Mouse (Mus musculus): ENCODE measurements around the gene Use1. TPM values are rescaled to one million over a fixed set of nuclear protein-coding genes. Genes with fewer than 3 reads are reported as not detected.

Gene Use1
- polyA plus RNA-seq, 1 experiment from 2014 or later: 91.6 TPM

GRCm38 (mm10) chr8:71380178-71381171 is 13.8 kb downstream of the Use1 start:
- H3K36me3 ChIP-seq: peaks cover 8% of the 10 kb centered on the region
- no peak for ATAC-seq (ENCODE audit: low FRiP score, low read depth)
- no peak overlapping the region for H3K27ac ChIP-seq
- peak overlapping the region; percentile 81 for H3K4me3 ChIP-seq
- 1% methylated on average over 72 of the region's 72 CpGs for WGBS
- H3K9me3 ChIP-seq: no peaks in the 10 kb centered on the region
- no peaks in the 10 kb centered on the region; the same call in 1 of the 2 replicates for H3K27me3 ChIP-seq (replicated peaks)
- peak overlapping the region; percentile 99 for H3K4me2 ChIP-seq (replicated peaks)
- peak overlapping the region; percentile 84 for H3K9ac ChIP-seq
- H3K4me1 ChIP-seq: peaks cover 54% of the 10 kb centered on the region

- Histone ChIP-seq H3K27me3 (replicated peaks) (no peaks in the 10 kb centered on the region; the same call in 1 of the 2 replicates), H3K9ac (peak within 1 kb of the TSS; percentile 84), H3K4me3 (peak within 1 kb of the TSS; percentile 81), H3K27ac (peak within 1 kb of the TSS; percentile 93), H3K4me2 (replicated peaks) (peak within 1 kb of the TSS; percentile 99), H3K36me3 (peaks cover 8% of the 10 kb centered on the region), H3K9me3 (no peaks in the 10 kb centered on the region), H3K4me1 (peaks cover 44% of the 10 kb centered on the region)
- peak; percentile 35; the same call in 1 of the 2 replicates for ATAC-seq (ENCODE audit: low FRiP score, low read depth)
- WGBS: under 1% methylated on average over 75 of the region's 89 CpGs
These were observed 14.8 kb downstream of the Use1 start, which contains the start of gene Nr2f6 for GRCm38 (mm10) chr8:71381421-71381970. TSS of gene Nr2f6 (minus strand) at chr8:71381960.

- peak overlapping the region; percentile 99 for H3K4me2 ChIP-seq (replicated peaks)
- peak; percentile 84 for ATAC-seq (ENCODE audit: low FRiP score, low read depth)
- peaks cover 38% of the 10 kb centered on the region for H3K4me1 ChIP-seq
- H3K9ac ChIP-seq: peak overlapping the region; percentile 84
- WGBS: 2% methylated on average over 80 of the region's 80 CpGs
- peak overlapping the region; percentile 81 for H3K4me3 ChIP-seq
- no peaks in the 10 kb centered on the region for H3K27me3 ChIP-seq (replicated peaks)
- peak overlapping the region; percentile 93 for H3K27ac ChIP-seq
- H3K36me3 ChIP-seq: peaks cover 8% of the 10 kb centered on the region
- no peaks in the 10 kb centered on the region for H3K9me3 ChIP-seq
These were observed 15.6 kb downstream of the Use1 start for GRCm38 (mm10) chr8:71381971-71382961.

GRCm38 (mm10) chr8:71383396-71383795 is 16.7 kb downstream of the Use1 start:
- Histone ChIP-seq H3K36me3 (peaks cover under 1% of the 10 kb centered on the region; the same call in 1 of the 2 replicates), H3K9ac (no peak overlapping the region), H3K4me3 (no peak overlapping the region), H3K4me1 (peaks cover 34% of the 10 kb centered on the region), H3K9me3 (no peaks in the 10 kb centered on the region), H3K27me3 (replicated peaks) (no peaks in the 10 kb centered on the region), H3K27ac (0 out of 2 replicates have a peak overlapping the region, but pooled peaks have one; percentile 93), H3K4me2 (replicated peaks) (no peak overlapping the region)
- WGBS: 10% methylated on average over 12 of the region's 12 CpGs
- ATAC-seq (ENCODE audit: low FRiP score, low read depth): no peak

GRCm38 (mm10) chr8:71383860-71384259 is 17.2 kb downstream of the Use1 start:
- no peak overlapping the region for H3K4me3 ChIP-seq
- no peak for ATAC-seq (ENCODE audit: low FRiP score, low read depth)
- no peak overlapping the region for H3K4me2 ChIP-seq (replicated peaks)
- 60% methylated on average over 3 of the region's 3 CpGs for WGBS
- H3K27me3 ChIP-seq (replicated peaks): no peaks in the 10 kb centered on the region
- no peaks in the 10 kb centered on the region for H3K9me3 ChIP-seq
- no peaks in the 10 kb centered on the region for H3K36me3 ChIP-seq
- no peak overlapping the region for H3K27ac ChIP-seq
- no peak overlapping the region for H3K9ac ChIP-seq
- peaks cover 30% of the 10 kb centered on the region for H3K4me1 ChIP-seq

- Histone ChIP-seq H3K4me3 (no peak overlapping the region), H3K9me3 (no peaks in the 10 kb centered on the region), H3K4me2 (replicated peaks) (no peak overlapping the region), H3K27ac (no peak overlapping the region), H3K4me1 (peaks cover 15% of the 10 kb centered on the region), H3K36me3 (no peaks in the 10 kb centered on the region), H3K27me3 (replicated peaks) (no peaks in the 10 kb centered on the region), H3K9ac (no peak overlapping the region)
- 70% methylated on average over 12 of the region's 12 CpGs for WGBS
- ATAC-seq (ENCODE audit: low FRiP score, low read depth): no peak
These were observed 18.7 kb downstream of the Use1 start for GRCm38 (mm10) chr8:71385212-71385835.

GRCm38 (mm10) chr8:71388267-71388666 is 21.6 kb downstream of the Use1 start:
- Histone ChIP-seq H3K36me3 (no peaks in the 10 kb centered on the region), H3K4me3 (no peak overlapping the region), H3K4me2 (replicated peaks) (no peak overlapping the region), H3K27me3 (replicated peaks) (no peaks in the 10 kb centered on the region), H3K9me3 (no peaks in the 10 kb centered on the region), H3K9ac (no peak overlapping the region), H3K27ac (no peak overlapping the region), H3K4me1 (peaks cover 11% of the 10 kb centered on the region; the same call in 1 of the 2 replicates)
- no peak for ATAC-seq (ENCODE audit: low FRiP score, low read depth)
- 76% methylated on average over 1 of the region's 1 CpGs for WGBS

GRCm38 (mm10) chr8:71391696-71392095 is 25.0 kb downstream of the Use1 start:
- no peak for ATAC-seq (ENCODE audit: low FRiP score, low read depth)
- Histone ChIP-seq H3K4me3 (no peak overlapping the region), H3K4me1 (peaks cover 8% of the 10 kb centered on the region), H3K36me3 (no peaks in the 10 kb centered on the region), H3K27me3 (replicated peaks) (no peaks in the 10 kb centered on the region), H3K9me3 (no peaks in the 10 kb centered on the region), H3K9ac (no peak overlapping the region), H3K4me2 (replicated peaks) (no peak overlapping the region), H3K27ac (no peak overlapping the region)
- WGBS: 86% methylated on average over 2 of the region's 2 CpGs

- no peaks in the 10 kb centered on the region for H3K27me3 ChIP-seq (replicated peaks)
- ATAC-seq (ENCODE audit: low FRiP score, low read depth): no peak
- peaks cover 11% of the 10 kb centered on the region for H3K4me1 ChIP-seq
- H3K27ac ChIP-seq: no peak overlapping the region
- H3K36me3 ChIP-seq: no peaks in the 10 kb centered on the region
- H3K4me3 ChIP-seq: no peak overlapping the region
- no peak overlapping the region for H3K9ac ChIP-seq
- no peak overlapping the region for H3K4me2 ChIP-seq (replicated peaks)
- no peaks in the 10 kb centered on the region for H3K9me3 ChIP-seq
- 77% methylated on average over 5 of the region's 5 CpGs for WGBS
These were observed 25.7 kb downstream of the Use1 start for GRCm38 (mm10) chr8:71392391-71392790.

GRCm38 (mm10) chr8:71392871-71393270 is 26.2 kb downstream of the Use1 start:
- Histone ChIP-seq H3K9ac (no peak overlapping the region), H3K9me3 (no peaks in the 10 kb centered on the region), H3K4me1 (peaks cover 16% of the 10 kb centered on the region), H3K4me2 (replicated peaks) (0 out of 2 replicates have a peak overlapping the region, but pooled peaks have one; percentile 14), H3K27ac (no peak overlapping the region), H3K27me3 (replicated peaks) (no peaks in the 10 kb centered on the region), H3K36me3 (no peaks in the 10 kb centered on the region), H3K4me3 (no peak overlapping the region)
- no peak for ATAC-seq (ENCODE audit: low FRiP score, low read depth)
- WGBS: 15% methylated on average over 3 of the region's 3 CpGs

- no peak overlapping the region for H3K27ac ChIP-seq
- H3K4me1 ChIP-seq: peaks cover 16% of the 10 kb centered on the region
- no peaks in the 10 kb centered on the region for H3K27me3 ChIP-seq (replicated peaks)
- H3K9ac ChIP-seq: no peak overlapping the region
- peaks cover 9% of the 10 kb centered on the region for H3K36me3 ChIP-seq
- H3K9me3 ChIP-seq: no peaks in the 10 kb centered on the region
- no peak overlapping the region for H3K4me2 ChIP-seq (replicated peaks)
- no peak for ATAC-seq (ENCODE audit: low FRiP score, low read depth)
- WGBS: 80% methylated on average over 7 of the region's 7 CpGs
- H3K4me3 ChIP-seq: no peak overlapping the region
These were observed 27.8 kb downstream of the Use1 start for GRCm38 (mm10) chr8:71394481-71394880.

Data from neural tube, embryonic 12.5 days (tissue).